Mouse (Mus musculus) embryo, embryonic 11 days (tissue): ENCODE data around the gene Neb.

ENCODE experiments used
- DNase-seq: peaks from one replicate; pipeline ENCODE4 v3.0.0-alpha.2; 2015

The Neb gene

DNA sequence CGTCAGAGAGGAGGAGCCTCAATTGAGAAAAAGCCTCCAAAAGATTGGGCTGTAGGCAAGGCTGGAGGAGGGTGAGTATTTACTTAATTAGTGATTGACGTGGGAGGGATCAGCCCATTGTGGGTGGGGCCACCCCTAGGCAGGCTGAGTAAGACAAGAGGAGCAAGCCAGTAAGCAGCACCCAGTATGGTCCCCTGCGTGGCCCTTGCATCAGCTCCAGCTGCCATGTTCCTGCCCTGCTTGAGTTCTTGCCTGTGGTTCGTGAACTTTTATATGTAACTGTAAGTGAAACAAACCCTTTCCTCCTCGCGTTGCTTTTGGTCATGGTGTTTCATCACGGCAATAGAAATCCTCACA, at the start of gene Neb:
Gene Neb (minus strand): TSS at position 27 of the 357 bp plus-strand sequence.
- no peak for DNase-seq

DNA sequence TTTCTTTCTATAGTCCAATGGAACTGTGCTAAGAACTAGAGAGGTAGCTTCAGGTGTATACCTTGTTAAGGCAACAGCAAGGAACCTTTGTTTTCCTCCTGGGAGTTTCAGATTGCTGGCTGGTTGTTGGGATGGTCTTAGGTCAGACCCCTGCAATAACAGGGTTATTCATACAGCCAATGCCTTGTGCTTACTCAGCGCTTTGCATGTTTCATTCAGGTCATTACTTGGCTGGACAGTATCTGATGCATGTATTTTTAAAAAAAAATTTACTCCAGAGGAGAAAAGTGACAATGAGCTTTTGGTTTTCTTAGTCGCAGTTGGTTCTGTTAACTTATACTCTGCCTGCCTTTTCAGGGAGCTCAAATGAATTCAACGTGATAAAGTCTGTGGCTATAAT, 49.1 kb upstream of the Neb start:
- no peak for DNase-seq

DNA sequence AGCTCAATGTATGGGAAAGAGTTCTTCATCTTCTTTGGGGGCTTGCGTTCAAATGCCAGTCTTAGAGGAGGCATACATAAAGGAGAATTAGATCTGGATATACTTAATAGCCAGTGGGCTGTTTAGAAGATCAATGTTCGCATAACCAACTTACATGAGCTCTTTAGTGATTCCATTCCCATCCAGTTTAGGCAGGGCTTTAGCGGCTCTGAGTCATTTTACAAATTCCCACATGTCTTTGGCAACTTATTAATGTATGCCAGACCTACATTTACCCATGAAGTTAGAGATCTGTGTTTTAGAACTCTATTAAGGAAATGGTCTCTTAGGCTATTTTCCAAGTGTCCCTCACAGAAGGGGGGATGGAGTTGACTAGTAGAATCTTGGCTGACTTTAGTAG, 47.8 kb upstream of the Neb start:
- no peak for DNase-seq

DNA sequence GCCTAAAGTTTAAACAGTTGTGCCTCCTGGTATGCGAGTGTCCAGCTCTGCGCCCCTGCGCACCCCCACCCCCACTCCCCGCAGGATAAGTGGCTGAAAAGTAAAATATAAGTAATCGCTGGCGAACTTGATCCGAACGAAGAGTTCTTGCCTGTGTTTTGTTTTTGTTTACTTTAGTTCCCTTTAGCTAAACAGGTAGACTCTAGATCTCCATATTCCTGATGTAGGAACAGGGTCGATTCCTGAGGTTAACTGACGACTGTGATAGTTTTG, 47.2 kb upstream of the Neb start:
- no peak for DNase-seq

DNA sequence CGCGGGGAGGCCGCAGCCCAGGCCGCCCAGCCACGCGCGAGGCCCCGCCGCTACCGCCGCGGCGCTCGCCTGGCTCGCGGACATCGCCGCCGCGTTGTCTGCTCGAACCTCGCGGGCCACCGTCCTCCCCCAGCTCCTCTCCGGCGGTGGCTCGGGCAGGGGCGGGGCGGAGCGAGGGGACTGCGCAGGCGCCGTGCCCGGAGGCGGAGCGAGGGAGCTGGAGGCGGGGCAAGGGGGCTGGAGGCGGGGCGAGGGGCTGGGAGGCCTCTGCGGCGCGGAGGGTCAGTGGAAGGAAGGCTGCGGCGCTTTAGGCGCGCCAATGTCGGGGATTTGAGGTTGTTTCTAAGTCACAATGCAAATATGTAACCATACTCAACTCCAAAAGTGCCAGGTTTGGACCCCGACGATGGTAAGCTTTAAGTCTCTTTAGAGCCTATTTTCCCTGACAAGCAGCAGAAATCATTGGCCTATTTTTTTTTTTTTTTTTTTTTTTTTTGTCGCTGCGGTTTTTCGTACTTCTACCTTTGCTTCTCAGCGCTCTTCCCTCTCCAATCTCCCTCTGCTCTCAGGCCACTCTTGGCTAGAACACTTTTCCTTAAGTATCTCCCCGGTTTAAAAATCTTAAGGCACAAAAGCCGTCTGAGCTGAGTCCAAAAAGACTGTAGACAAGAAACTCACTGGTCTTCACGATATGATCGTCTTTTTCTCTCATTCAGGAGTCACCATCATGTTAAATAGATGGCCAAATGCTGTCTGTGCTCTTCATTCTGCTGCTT, 46.7 kb upstream of the Neb start, which contains the start of gene Arl5a:
Gene Arl5a (minus strand): TSS at position 155 of the 776 bp plus-strand sequence.
- DNase-seq = peak; percentile 93

DNA sequence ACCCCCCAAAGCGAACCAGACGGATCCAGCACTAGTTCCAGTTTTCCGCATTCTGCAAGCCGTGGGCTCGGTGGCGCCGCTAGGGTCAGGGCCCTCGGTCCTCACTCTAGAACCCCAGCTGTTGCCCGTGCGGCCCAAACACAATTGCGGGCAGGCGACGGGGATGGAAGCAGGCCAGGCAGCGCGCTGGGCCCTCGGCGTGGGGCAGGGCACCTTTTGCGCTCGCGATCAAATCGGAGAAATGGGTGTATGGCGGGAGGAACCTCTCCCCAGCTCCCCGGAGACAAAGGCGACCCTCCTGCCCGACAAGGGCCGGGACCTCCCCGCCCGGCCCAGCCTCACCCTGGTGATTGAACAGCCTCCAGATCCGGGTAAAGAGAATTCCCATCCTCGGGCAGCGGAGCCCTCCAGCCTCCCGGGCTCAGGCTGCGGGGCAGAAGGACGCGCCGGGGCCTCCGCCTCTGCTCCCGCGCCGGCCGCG, 46.0 kb upstream of the Neb start:
- peak; percentile 68 for DNase-seq

DNA sequence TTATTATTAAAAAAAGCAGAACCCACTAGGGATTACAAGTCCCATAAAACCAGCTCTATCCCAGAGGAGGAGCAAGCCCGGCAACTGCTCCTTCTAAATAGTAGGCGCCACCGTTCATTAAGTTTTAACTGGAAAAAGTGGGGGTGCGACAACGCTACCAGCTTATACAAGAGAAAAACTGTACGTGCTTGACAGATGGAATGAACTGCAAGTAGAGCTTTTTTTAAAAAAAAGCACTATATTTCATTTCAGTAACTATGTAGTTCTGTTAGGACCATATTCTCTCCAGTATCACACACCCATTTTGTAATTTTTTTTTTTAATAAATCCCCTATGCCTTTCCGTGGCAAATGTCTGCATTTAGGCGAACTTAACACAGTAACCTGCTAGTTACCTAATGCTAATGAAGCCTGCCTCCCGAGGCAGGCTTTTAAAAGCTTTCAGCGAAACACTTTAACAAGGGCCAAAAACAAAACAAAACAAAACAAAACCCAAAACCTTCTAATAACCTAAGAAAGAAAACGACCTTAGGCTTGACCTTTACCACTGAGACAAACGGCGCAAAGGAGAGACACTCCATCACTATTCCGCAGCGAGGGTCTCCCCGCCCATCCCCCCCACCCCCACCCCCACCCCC, 45.5 kb upstream of the Neb start:
- peak; percentile 41 for DNase-seq

DNA sequence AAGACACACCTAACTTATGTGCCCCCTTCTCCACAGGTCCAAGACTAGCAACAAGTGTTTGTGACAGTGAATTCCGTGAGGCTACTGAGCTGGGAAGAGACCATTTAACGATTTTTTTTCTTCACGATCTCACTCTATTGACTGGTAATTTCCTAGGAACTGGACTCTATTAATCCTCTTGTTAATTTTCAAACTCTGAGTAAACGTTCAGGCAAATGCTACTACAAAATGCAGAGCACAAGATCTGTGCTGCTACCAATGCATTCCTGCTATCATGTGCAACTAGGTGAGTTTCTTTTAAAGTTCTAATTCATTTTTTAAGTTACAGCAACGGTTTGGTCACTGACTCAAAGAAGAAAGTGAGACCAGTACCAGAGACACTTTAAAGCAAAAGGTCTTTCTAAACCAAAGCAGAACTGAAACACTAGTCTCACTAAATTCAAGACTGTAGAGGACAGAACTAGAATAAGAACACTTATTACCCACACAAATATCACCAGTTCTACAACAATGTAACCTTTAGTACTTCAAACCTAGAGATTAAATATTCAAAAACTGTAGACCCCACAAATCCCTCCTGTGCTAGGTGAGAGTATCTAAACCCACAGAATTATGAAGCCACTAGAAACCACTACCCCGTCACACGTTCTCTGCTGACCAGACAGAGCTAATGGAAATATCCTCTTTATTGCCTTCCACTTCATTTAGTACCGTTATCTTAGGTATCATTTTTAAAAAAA, 44.8 kb upstream of the Neb start:
- no peak for DNase-seq

DNA sequence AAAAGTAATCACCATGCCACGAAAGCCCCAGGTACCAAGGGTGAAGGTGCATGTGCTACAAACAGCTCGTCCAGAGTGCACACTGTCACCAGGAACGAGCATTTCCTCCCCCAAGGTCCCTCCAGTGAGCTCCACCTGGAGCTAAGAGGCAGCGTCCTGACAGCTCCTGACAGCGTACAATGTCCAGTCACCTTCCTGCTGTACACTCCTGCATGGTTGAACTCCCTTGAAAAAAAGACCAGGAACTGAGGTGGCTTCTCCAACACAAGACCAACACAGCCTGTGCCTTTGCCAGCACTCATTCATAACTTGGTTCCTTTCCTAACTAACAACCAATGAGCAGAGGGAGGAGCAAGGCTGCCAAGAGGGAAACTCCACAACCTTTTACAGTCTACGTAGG, 42.9 kb upstream of the Neb start:
- no peak for DNase-seq

DNA sequence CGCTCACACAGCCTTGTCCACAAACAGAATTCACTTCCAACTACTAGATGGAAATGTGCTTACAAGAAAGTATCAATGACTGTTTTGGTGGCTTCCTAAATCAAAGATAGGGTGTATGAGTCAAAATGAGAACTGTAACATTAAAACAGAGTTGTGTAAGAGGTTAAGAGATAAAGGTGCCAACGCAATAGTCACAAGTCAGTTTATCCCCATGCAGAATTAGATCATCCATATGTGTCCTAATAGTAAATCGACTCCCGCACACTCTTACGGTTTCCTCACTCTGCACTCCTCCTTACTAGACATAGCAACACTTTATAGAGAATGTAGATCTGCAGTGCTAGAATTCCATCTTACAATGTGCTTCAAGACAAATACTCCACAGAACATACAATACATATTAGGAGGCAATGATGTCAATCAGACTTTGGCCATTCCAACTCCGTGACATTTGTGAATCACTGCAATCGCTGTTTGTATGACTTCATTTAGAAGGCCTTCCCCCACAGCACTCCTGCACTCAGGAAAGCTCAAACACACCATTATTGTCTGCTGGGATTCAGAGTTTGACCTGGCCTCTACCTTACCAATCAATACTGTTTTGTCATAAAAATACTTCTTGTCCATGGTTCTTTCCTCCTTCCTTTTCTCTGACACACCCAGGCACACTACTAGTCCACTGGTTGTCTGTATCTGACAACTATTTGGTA, 41.9 kb upstream of the Neb start:
- no peak for DNase-seq

DNA sequence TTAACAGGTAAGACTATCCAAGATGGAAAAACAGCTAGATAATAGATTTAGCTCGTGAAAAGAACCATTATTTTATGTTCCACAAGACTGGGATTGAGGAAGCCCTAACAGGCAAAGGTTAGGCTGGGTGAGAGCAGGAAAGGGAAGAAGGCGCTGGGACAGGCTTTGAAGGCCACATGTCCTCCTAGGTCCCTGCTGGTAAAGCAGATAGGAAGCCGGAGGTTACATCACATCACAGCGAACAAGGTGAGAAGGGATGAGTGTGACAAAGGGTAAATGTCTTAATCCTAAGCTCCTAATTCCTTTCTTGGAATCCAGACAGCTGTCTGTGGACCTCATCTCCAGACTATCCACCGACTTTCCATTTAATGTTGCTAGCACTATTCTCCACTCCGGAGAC, 41.0 kb upstream of the Neb start:
- DNase-seq = no peak

DNA sequence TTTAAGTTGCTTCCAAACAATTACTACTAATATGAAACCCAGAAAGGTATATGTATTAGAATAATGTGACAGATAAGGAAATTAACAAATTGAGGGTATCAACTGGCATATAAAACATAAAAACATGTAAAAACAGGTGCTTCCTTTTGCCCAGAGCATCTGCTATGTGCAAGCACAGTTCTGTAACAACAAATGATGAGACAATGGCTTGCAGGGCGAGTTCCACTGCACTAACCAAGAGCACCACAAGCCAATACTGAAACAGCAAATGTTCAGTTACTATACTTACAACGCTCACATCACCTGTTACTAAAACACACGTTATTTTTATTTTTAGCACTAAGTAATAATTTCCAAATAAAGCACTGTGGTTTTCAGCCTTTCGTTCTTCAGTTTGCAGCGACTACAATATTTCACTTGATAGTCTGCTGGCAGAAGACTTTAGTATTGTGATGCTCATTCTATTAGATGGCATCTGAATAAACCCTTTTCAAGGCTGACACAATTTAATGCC, 34.3 kb upstream of the Neb start:
- DNase-seq = no peak

DNA sequence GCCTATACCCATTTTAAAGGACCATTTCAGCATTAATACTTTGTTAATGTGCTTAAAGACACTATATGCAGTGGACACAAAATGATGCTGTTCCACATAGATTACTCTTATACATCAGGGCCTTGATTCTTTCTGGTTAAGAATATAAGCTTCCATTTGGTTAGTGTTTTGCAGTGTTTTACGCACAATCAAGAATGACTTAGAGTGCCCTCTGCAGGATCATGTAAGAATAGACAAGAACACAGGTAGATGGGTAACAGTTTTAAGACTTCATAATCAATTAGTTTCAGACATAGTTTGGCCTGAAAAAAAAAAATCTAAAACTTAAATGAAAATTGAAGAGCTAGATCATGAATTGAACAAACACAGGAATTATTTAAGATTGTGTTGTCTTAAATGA, 28.2 kb upstream of the Neb start:
- DNase-seq = no peak

DNA sequence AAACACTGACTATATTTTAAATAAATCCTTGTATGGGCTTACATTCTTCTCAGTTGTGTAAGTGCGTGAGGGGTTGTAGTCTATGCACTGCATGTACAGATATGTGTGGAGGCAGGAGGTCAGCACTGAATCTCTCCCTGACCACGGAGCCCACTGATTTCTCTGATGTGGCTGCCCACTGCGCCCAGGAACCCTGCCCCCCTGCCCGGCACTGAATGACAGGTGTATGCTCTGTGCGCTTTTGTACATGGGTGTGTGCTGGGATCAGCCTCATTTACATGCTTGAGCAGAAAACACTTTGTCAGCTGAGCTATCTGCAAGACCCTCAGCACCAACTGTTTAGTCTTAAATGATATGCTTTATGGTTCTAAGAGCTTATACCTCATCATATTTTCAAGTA, 27.0 kb upstream of the Neb start:
- DNase-seq = no peak

DNA sequence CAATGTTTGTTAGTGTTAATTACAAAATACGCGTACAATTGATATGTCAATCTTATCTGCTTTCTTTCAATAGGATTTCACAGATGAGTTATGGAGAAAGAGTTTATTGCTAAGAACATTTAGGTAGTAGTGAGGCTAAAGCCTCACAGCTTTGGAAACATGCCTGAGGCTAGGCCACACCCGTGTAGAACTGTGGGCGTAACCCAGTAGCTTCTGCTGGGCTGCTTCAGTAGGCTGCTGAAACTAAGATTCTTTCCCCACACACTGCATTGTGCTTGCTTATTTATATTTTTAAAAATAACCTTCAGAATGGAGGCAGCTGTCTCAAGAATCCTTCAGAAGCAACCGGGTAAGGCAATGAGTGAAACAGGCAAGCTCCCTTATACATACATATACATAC, 16.3 kb upstream of the Neb start:
- no peak for DNase-seq

DNA sequence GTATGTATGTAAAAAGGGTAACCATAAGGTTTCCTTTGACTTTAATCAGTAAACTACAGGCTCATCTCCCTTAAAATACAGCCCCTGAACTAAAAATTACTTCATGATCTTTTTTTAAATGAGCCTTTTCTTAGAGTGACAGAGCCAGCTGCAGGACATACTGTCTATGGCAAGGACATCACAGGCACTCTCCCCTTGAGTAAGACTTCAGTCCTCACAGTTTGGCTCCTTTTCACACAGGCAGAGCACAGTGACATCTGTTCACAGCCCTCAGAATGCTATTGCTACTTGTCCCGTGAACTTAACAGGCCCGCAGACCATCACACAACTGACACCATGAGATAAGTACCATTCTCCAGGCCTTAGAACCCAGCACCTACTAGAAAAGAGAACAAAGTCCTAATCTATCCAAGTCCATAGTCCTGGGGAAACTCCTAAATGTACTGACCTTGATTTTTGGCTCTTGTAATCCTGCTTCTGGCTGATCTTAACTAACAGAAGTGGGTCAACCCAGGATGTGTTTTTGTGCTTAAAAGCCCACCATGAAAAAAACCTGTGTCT, 12.2 kb upstream of the Neb start:
- DNase-seq = no peak

DNA sequence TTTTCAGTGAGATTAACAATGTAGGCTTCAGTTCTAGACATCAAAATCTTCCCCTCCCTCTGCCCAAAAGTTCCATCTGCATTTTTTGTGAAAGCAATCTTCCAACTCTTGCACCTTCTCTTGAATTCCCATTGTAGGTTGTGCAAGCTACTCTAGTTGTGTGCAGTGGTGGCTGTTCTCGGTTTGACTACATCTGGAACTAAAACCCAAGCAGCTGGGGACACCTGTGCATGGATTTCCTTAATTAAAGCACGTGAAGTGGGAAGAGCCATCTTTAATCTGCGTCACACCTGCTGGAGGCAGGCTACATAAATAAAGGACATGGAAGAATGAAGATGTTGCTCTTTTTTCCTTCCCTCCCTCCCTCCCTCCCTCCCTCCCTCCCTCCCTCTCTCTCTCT, 11.7 kb upstream of the Neb start:
- DNase-seq = no peak

DNA sequence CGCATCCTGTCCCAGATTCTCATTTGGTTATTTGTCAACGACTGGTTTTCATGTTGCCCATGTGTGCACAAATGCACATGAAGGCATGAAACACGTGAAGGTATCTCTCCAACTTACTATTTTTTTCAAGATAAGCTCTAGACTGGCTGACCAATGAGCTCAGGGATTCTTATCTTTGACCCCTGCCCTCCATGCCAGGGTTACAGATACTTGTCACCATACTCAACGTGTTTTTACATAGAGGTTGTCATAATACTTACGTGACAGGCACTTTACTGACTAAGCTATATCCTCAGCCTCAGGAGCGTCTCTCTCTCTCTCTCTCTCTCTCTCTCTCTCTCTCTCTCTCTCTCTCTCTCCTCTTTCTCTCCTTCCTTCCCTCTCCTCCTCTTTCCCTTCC, 8.2 kb upstream of the Neb start:
- no peak for DNase-seq

DNA sequence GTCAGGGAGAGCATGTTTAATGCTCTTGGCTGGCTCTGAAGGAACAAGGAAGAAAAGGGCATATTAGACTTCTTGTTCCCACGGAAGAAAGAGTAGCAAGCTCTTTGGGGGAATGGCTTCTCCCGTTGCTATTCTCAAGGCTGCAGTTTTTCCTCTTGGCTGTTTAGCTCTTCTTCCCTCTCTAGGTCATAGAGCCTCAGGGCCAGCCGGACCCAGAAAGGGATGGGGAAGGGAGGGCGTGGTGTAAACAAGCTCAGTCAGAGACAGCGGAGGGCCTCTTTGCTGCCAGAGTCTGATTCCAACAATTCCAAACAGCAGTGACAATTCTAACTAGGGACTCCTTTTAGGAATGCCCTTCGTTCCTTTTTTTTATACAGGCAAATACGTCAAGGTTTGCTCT, 7.8 kb upstream of the Neb start:
- DNase-seq = no peak

DNA sequence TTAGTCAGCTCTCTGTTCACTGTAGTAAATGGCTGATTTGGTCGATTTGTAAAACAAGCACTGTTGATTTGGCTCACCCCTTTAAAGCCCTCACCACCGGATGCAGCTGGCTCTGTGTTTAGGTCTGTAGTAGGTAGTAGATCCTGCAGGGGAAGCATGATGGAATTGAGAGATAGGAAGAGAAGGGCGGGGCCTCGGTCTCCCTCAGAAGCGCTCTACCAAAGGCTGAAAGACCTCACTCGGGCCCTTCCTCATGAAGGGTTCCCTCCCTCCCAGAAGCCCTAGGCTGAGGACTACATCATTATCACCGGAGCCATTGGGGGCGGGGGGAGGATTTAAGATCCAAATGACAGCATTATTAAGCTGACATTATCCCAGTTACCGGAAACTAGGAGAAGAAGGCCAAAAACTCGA, 581 bp upstream of the Neb start:
- DNase-seq = no peak

DNA sequence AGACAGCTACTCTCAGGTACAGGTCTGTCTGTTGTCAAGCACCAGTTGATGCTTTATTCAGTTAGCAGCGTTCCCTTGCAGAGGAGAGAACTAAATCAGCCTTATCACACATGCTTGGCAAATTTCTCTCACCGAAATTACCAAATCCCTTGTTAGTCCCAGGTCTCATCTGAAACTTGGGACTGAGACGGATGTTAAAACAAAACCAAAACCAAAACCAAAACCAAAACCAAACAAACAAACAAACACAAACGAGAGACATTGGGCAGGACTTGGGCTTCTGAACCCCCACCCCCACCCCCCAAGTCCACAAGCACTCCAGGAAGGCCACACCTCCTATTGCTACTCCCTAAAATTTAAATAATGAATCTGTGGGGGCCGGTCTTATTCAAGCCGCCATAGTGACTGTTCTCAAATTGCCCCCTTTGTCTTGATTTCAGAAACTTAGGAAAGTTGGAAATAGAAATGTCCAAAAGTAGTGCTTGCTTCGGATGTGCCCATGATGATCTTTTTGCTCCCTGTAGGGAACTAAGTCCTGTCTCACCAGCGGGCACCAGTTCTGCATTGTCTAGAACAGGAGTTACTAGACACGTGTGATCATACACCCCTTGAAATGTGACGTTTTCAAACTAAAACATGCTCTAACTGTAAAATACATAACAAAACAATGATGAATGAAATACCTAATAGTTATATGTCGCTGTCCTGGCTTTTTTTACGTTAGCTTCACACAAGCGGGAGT, 397 bp downstream of the Neb start:
- DNase-seq = no peak

DNA sequence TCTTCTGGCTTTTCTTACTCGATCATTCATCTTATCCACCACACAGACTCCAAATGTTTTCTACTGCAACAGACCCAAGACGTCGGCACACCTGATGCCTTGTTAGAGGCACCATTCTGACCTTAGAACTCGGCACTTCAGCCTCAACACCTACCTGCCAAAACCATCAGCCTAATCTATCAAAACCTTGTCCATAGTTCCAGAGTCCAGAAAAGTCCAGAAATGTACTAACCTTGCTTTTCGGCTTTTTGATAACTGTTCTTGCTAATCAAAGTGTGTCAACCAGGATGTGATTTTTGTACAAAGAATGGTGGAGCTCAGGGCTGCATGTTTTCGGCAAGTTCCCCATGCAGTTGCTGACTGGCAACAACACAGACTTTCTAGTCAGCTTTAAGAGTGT, 3.6 kb downstream of the Neb start:
- no peak for DNase-seq
